9 mouse cellular contexts compared by ENCODE assay signal in the genomic region with DNA sequence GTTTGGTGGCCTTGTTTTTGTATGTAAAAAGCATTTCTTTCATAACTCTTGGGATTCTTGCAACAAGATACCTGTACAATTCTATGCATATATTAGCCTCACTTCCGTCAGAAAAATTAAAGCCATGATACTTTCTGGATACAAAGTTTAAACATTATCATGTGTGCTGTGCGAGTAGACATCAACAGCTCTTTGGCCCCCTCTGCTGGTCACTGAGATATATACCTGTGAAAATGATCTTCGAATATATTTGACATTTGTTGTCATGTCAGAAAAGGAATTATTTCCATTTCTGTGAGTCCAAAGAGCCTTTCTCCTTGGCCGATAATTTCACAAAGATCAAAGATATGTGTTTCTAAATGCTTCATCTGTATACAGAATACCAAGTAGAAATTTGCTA.
DNase-seq lines count a peak whose midpoint lies in the region; ATAC-seq and TF ChIP-seq lines count a peak whose summit lies in the region.
"Had no signal": no experiment of that assay in that cellular context is flagged by ENCODE, and none has a peak within 500 bp of the region (broad histone marks: within the 10 kb centered on the region; RNA-seq: fewer than 3 reads in every experiment).

No protein-coding gene starts in this region.

- no peaks in the 10 kb centered on the region for H3K27me3 ChIP-seq in heart, adult 2 months (ENCODE audit: control insufficient read depth, insufficient read depth, low read length)
- H3K27me3 ChIP-seq in heart, embryonic 10.5 days (ENCODE audit: insufficient read depth, poor library complexity, severe bottlenecking): no peaks in the 10 kb centered on the region
- H3K27me3 ChIP-seq in stomach, postnatal 0 days (ENCODE audit: control insufficient read depth, insufficient read depth, low read length): no peaks in the 10 kb centered on the region
- H3K27me3 ChIP-seq: embryonic facial prominence, embryonic 12.5 days had no signal

- WGBS in heart, adult 2 months: 20% methylated on average over 4 of the region's 4 CpGs
- WGBS in heart, embryonic 10.5 days: 44% methylated on average over 4 of the region's 4 CpGs
- WGBS in stomach, postnatal 0 days: 25% methylated on average over 4 of the region's 4 CpGs

- H3K4me2 ChIP-seq in stomach, postnatal 0 days (replicated peaks; ENCODE audit: low read depth): no peak overlapping the region
- H3K4me2 ChIP-seq: embryonic facial prominence, embryonic 12.5 days had no signal

- TF ChIP-seq POLR2A in heart, adult 2 months (IDR thresholded peaks at IDR 0.05; ENCODE audit: insufficient read depth, low read depth, low read length): no peak

- no peaks in the 10 kb centered on the region for H3K9me3 ChIP-seq in heart, embryonic 10.5 days
- H3K9me3 ChIP-seq in stomach, postnatal 0 days (ENCODE audit: control insufficient read depth, low read length): no peaks in the 10 kb centered on the region
- H3K9me3 ChIP-seq: embryonic facial prominence, embryonic 12.5 days had no signal

- DNase-seq in heart, adult 2 months: peak; percentile 14 to 49
- no peak for DNase-seq in heart, embryonic 10.5 days (ENCODE audit: low spot score)
- DNase-seq in 416B (ENCODE audit: low read depth) (peak; percentile 65), NIH3T3 (ENCODE audit: low read depth) (peak; percentile 79)
- DNase-seq in cerebellum, postnatal 4 days (ENCODE audit: low spot score in 2 of 2): peak; percentile 32 to 73
- DNase-seq in kidney, postnatal 10 days: peak; percentile 86
- peak; percentile 80 for DNase-seq in lung, postnatal 14 days
- DNase-seq in stomach, postnatal 0 days (ENCODE audit: low spot score): peak; percentile 57

- H3K79me2 ChIP-seq in heart, adult 2 months (replicated peaks; ENCODE audit: control insufficient read depth, insufficient read depth, low read length): no peaks in the 10 kb centered on the region

- no peak for ATAC-seq in stomach, postnatal 0 days (ENCODE audit: low FRiP score, low TSS enrichment)

- H3K27ac ChIP-seq in heart, adult 2 months: no peak overlapping the region
- no peak overlapping the region for H3K27ac ChIP-seq in heart, embryonic 10.5 days
- no peak overlapping the region for H3K27ac ChIP-seq in stomach, postnatal 0 days (replicated peaks)
- H3K27ac ChIP-seq: embryonic facial prominence, embryonic 12.5 days had no signal

- TF ChIP-seq EP300 in heart, adult 2 months (IDR thresholded peaks at IDR 0.05; ENCODE audit: insufficient read depth, low read depth, low read length): no peak
- no peak for TF ChIP-seq EP300 in stomach, postnatal 0 days (optimal IDR thresholded peaks at IDR 0.05)

- peak; percentile 89 for TF ChIP-seq CTCF in heart, adult 2 months (IDR thresholded peaks at IDR 0.05)
- peak; percentile 86 for TF ChIP-seq CTCF in stomach, postnatal 0 days (IDR thresholded peaks at IDR 0.05; ENCODE audit: low read depth)

- no peak overlapping the region for H3K4me3 ChIP-seq in heart, adult 2 months
- no peak overlapping the region for H3K4me3 ChIP-seq in heart, embryonic 10.5 days
- H3K4me3 ChIP-seq in stomach, postnatal 0 days (ENCODE audit: low read depth, low read length): no peak overlapping the region
- H3K4me3 ChIP-seq: embryonic facial prominence, embryonic 12.5 days had no signal

- intact Hi-C loops in heart, adult 2 months (cut with DNase I): loop anchor here (5.0 kb wide), 2 partner anchors 446 to 1351 kb away; no protein-coding TSS in a partner anchor

- H3K9ac ChIP-seq in heart, adult 2 months (ENCODE audit: low read depth, low read length): no peak overlapping the region
- no peak overlapping the region for H3K9ac ChIP-seq in stomach, postnatal 0 days (ENCODE audit: low read length)
- H3K9ac ChIP-seq: embryonic facial prominence, embryonic 12.5 days had no signal

- H3K36me3 ChIP-seq in heart, adult 2 months (ENCODE audit: control insufficient read depth, insufficient read depth, low read length): no peaks in the 10 kb centered on the region
- H3K36me3 ChIP-seq in heart, embryonic 10.5 days: no peaks in the 10 kb centered on the region
- H3K36me3 ChIP-seq in stomach, postnatal 0 days (ENCODE audit: control insufficient read depth, insufficient read depth, low read length): no peaks in the 10 kb centered on the region
- H3K36me3 ChIP-seq: embryonic facial prominence, embryonic 12.5 days had no signal

- peaks cover 1% of the 10 kb centered on the region; the same call in 1 of the 2 replicates for H3K4me1 ChIP-seq in heart, adult 2 months (ENCODE audit: control insufficient read depth, insufficient read depth, low read length)
- 0 out of 2 replicates have a peak, but pooled peaks cover 4% of the 10 kb centered on the region for H3K4me1 ChIP-seq in heart, embryonic 10.5 days
- H3K4me1 ChIP-seq in stomach, postnatal 0 days (replicated peaks; ENCODE audit: control insufficient read depth, insufficient read depth): no peaks in the 10 kb centered on the region
